Mouse (Mus musculus) G1E (cell line): ENCODE measurements around the gene Miga2. TPM values are rescaled to one million over a fixed set of nuclear protein-coding genes. Genes with fewer than 3 reads are reported as not detected.

Source experiments
- ATAC-seq: 2 replicates; pipeline ENCODE4 v1.8.0; 2016; ENCODE audit warnings: mild to moderate bottlenecking; ENCODE audit not compliant: insufficient number of reproducible peaks, poor library complexity, low FRiP score, severe bottlenecking; ENCODE audit errors: extremely low read depth
- DNase-seq: peaks from one replicate; pipeline ENCODE4 v3.0.0; 2012; ENCODE audit warnings: low spot score
- H3K27me3 ChIP-seq: 2 replicates; pipeline ENCODE4 v1.6.1; 2012; ENCODE audit warnings: mild to moderate bottlenecking, low read length, inconsistent platforms; ENCODE audit not compliant: insufficient read depth
- H3K36me3 ChIP-seq: replicated peaks from 2 replicates; pipeline ENCODE3; 2012; ENCODE audit warnings: mild to moderate bottlenecking, inconsistent platforms
- H3K4me1 ChIP-seq: 2 replicates; pipeline ENCODE4 v1.6.1; 2012; ENCODE audit warnings: low read depth, low read length, inconsistent platforms, mixed read lengths; ENCODE audit not compliant: insufficient read depth
- H3K4me3 ChIP-seq: 2 replicates; pipeline ENCODE4 v1.5.1; 2012; ENCODE audit warnings: low read depth, mild to moderate bottlenecking, inconsistent platforms, low read length, moderate library complexity, mixed read lengths
- H3K9me3 ChIP-seq: replicated peaks from 2 replicates; pipeline ENCODE4 v1.6.1; 2012; ENCODE audit warnings: inconsistent platforms
- CTCF ChIP-seq: IDR thresholded peaks from 2 replicates; pipeline ENCODE4 v1.5.1; 2012; ENCODE audit warnings: low read depth, low read length, inconsistent platforms, mixed read lengths
- GATA1 ChIP-seq: IDR thresholded peaks from 2 replicates; pipeline ENCODE4 v1.6.1; 2012; ENCODE audit warnings: borderline replicate concordance, low read length, inconsistent platforms, mixed read lengths
- GATA2 ChIP-seq: IDR thresholded peaks from 2 replicates; pipeline ENCODE4 v1.6.1; 2012; ENCODE audit warnings: low read depth, low read length, inconsistent platforms, borderline replicate concordance
- POLR2AphosphoS5 ChIP-seq: IDR thresholded peaks from 2 replicates; pipeline ENCODE4 v1.6.1; 2012; ENCODE audit warnings: low read depth, low read length, inconsistent platforms; ENCODE audit not compliant: insufficient replicate concordance
- TAL1 ChIP-seq: conservative IDR thresholded peaks from 2 replicates; pipeline ENCODE4 v1.6.1; 2012; ENCODE audit warnings: low read depth, low read length, inconsistent platforms, mixed read lengths
- polyA plus RNA-seq: library from polyadenylated mRNA; stranded (reverse); fragments of >175 nt; gene quantifications from 2 replicates; pipeline ENCODE4 v1.2.3, GENCODE M21; 2012
- total RNA-seq, 2 experiments: library from RNA; stranded (forward) in 1 of 2; stranded (reverse) in 1 of 2; fragments of 200-1000 nt in 1 of 2; fragments of >200 nt in 1 of 2; fragmentation: Nextera tagmentation in 1 of 2; gene quantifications; 2 replicates each; pipeline ENCODE4 v1.2.3; 2014 to 2017

Gene Miga2
- total and polyA plus RNA-seq, 3 experiments, result 9.0 to 9.5 (median 9.2) TPM

GRCm38 (mm10) chr2:30356906-30357305 is 7.1 kb upstream of the Miga2 start:
- Histone ChIP-seq H3K4me1 (peaks cover 53% of the 10 kb centered on the region), H3K4me3 (no peak overlapping the region), H3K36me3 (peaks cover 58% of the 10 kb centered on the region), H3K27me3 (no peaks in the 10 kb centered on the region), H3K9me3 (no peaks in the 10 kb centered on the region)
- ATAC-seq (no peak), DNase-seq (no peak)
- TF ChIP-seq GATA1 (no peak), CTCF (no peak), GATA2 (no peak), POLR2AphosphoS5 (no peak), TAL1 (no peak)

- Histone ChIP-seq H3K4me1 (peaks cover 53% of the 10 kb centered on the region), H3K36me3 (peaks cover 50% of the 10 kb centered on the region), H3K9me3 (peaks cover 3% of the 10 kb centered on the region; the same call in 1 of the 2 replicates), H3K4me3 (peak overlapping the region; percentile 75; the same call in 1 of the 2 replicates), H3K27me3 (no peaks in the 10 kb centered on the region)
- no peak for DNase-seq
- no peak for ATAC-seq
- TF ChIP-seq POLR2AphosphoS5 (no peak), GATA2 (no peak), GATA1 (no peak), CTCF (no peak), TAL1 (no peak)
Observed at GRCm38 (mm10) chr2:30357552-30358510, 6.2 kb upstream of the Miga2 start.

- peak within 1 kb of the TSS; percentile 75 for H3K4me3 ChIP-seq
- H3K27me3 ChIP-seq, result no peaks in the 10 kb centered on the region
- peaks cover 55% of the 10 kb centered on the region for H3K4me1 ChIP-seq
- H3K36me3 ChIP-seq, result peaks cover 41% of the 10 kb centered on the region
- ATAC-seq (no peak), DNase-seq (peak; percentile 90)
- no peak for TF ChIP-seq CTCF
- no peak for TF ChIP-seq GATA1
- peaks cover 4% of the 10 kb centered on the region; the same call in 1 of the 2 replicates for H3K9me3 ChIP-seq
Observed at GRCm38 (mm10) chr2:30358533-30359531, 5.2 kb upstream of the Miga2 start, which contains the start of gene Sh3glb2. Gene Sh3glb2, minus strand, starts transcription at chr2:30359337.

- peaks cover 54% of the 10 kb centered on the region for H3K4me1 ChIP-seq
- H3K9me3 ChIP-seq, result peaks cover 4% of the 10 kb centered on the region; the same call in 1 of the 2 replicates
- peaks cover 30% of the 10 kb centered on the region for H3K36me3 ChIP-seq
- no peak overlapping the region for H3K4me3 ChIP-seq
- ATAC-seq, result no peak
- DNase-seq, result no peak
- no peaks in the 10 kb centered on the region for H3K27me3 ChIP-seq
- TF ChIP-seq GATA2 (no peak), TAL1 (no peak), CTCF (no peak), POLR2AphosphoS5 (no peak), GATA1 (no peak)
Observed at GRCm38 (mm10) chr2:30360626-30361025, 3.4 kb upstream of the Miga2 start.

- Histone ChIP-seq H3K4me3 (no peak overlapping the region), H3K27me3 (no peaks in the 10 kb centered on the region), H3K36me3 (peaks cover 29% of the 10 kb centered on the region), H3K4me1 (peaks cover 46% of the 10 kb centered on the region), H3K9me3 (peaks cover 4% of the 10 kb centered on the region; the same call in 1 of the 2 replicates)
- ATAC-seq (no peak), DNase-seq (no peak)
- TF ChIP-seq CTCF (0 out of 2 replicates have a peak, but pooled peaks have one; percentile 7), TAL1 (no peak)
Observed at GRCm38 (mm10) chr2:30362865-30363264, 1.2 kb upstream of the Miga2 start.
